Mouse (Mus musculus) MEL (cell line): ENCODE measurements around the gene Zfyve21. TPM values are rescaled to one million over a fixed set of nuclear protein-coding genes. Genes with fewer than 3 reads are reported as not detected.

Experiments used
- DNase-seq: peaks from one replicate; pipeline ENCODE4 v3.0.0; 2011; ENCODE audit warnings: low read depth, low spot score
- H3K27ac ChIP-seq: 2 replicates; pipeline ENCODE4 v1.5.1; 2012; ENCODE audit warnings: low read depth, mild to moderate bottlenecking, control low read depth, low read length, moderate library complexity; ENCODE audit not compliant: control insufficient read depth
- H3K27me3 ChIP-seq, 2 experiments: fragments of 150-350 bp in 1 of 2; sonication (generic) in 1 of 2; 2 replicates each; pipeline ENCODE4 v1.6.1; 2012; ENCODE audit warnings: low read length in 2 of 2, mild to moderate bottlenecking in 2 of 2, improper control_type of control experiment in 1 of 2, moderate library complexity in 1 of 2; ENCODE audit not compliant: insufficient read depth in 2 of 2, control insufficient read depth in 1 of 2
- H3K36me3 ChIP-seq, 2 experiments: 2 replicates each; pipeline ENCODE4 v1.6.1; 2012 to 2014; ENCODE audit warnings: low read length in 2 of 2, improper control_type of control experiment in 1 of 2, inconsistent platforms in 1 of 2, mild to moderate bottlenecking in 1 of 2; ENCODE audit not compliant: insufficient read depth in 2 of 2, control insufficient read depth in 1 of 2
- H3K4me1 ChIP-seq, 2 experiments: fragments of 150-350 bp in 1 of 2; sonication (generic) in 1 of 2; 2 replicates each; pipeline ENCODE4 v1.6.1; 2012; ENCODE audit warnings: low read length in 2 of 2, improper control_type of control experiment in 1 of 2, mild to moderate bottlenecking in 1 of 2; ENCODE audit not compliant: insufficient read depth in 2 of 2, control insufficient read depth in 1 of 2
- H3K4me3 ChIP-seq, 2 experiments: fragments of 150-350 bp in 1 of 2; sonication (generic) in 1 of 2; 2 replicates each; pipeline ENCODE4 v1.5.1; 2012; ENCODE audit warnings: low read depth in 2 of 2, low read length in 2 of 2, mild to moderate bottlenecking in 2 of 2, moderate library complexity in 2 of 2, control low read depth in 1 of 2, improper control_type of control experiment in 1 of 2; ENCODE audit not compliant: control insufficient read depth in 1 of 2, insufficient read depth in 1 of 2
- H3K79me2 ChIP-seq: 2 replicates; pipeline ENCODE4 v1.6.1; 2012; ENCODE audit warnings: mild to moderate bottlenecking, low read length, moderate library complexity; ENCODE audit not compliant: control insufficient read depth, poor library complexity, insufficient read depth
- H3K9ac ChIP-seq: 2 replicates; pipeline ENCODE4 v1.6.1; 2012; ENCODE audit warnings: low read depth, mild to moderate bottlenecking, control low read depth, low read length, moderate library complexity; ENCODE audit not compliant: control insufficient read depth, poor library complexity, severe bottlenecking
- H3K9me3 ChIP-seq: fragments of 150-350 bp; sonication (generic); replicated peaks from 2 replicates; pipeline ENCODE4 v1.6.1; 2012; ENCODE audit warnings: mild to moderate bottlenecking, low read length, improper control_type of control experiment, moderate library complexity; ENCODE audit not compliant: insufficient read depth
- CHD1 ChIP-seq: IDR thresholded peaks from 2 replicates; pipeline ENCODE4 v1.6.1; 2012; ENCODE audit warnings: low read depth, mild to moderate bottlenecking, inconsistent platforms, low read length, improper control_type of control experiment
- ETS1 ChIP-seq: IDR thresholded peaks from 2 replicates; pipeline ENCODE4 v1.6.1; 2012; ENCODE audit warnings: low read depth, mild to moderate bottlenecking, inconsistent platforms, low read length, improper control_type of control experiment, moderate library complexity
- HCFC1 ChIP-seq: IDR thresholded peaks from 2 replicates; pipeline ENCODE4 v1.6.1; 2012; ENCODE audit warnings: low read depth, mild to moderate bottlenecking, inconsistent platforms, low read length, improper control_type of control experiment, moderate library complexity
- KAT2A ChIP-seq: conservative IDR thresholded peaks from 2 replicates; pipeline ENCODE4 v1.6.1; 2012; ENCODE audit warnings: low read depth, low read length, improper control_type of control experiment, inconsistent platforms
- MAFK ChIP-seq: IDR thresholded peaks from 2 replicates; pipeline ENCODE4 v1.6.1; 2011; ENCODE audit warnings: low read depth, mild to moderate bottlenecking, low read length, improper control_type of control experiment, borderline replicate concordance
- NELFE ChIP-seq: IDR thresholded peaks from 2 replicates; pipeline ENCODE4 v1.6.1; 2011; ENCODE audit warnings: low read depth, low read length, improper control_type of control experiment
- NRF1 ChIP-seq: IDR thresholded peaks from 2 replicates; pipeline ENCODE4 v1.6.1; 2014; ENCODE audit warnings: low read depth, mild to moderate bottlenecking, inconsistent platforms, low read length, improper control_type of control experiment, moderate library complexity; ENCODE audit not compliant: poor library complexity, insufficient read depth, severe bottlenecking
- POLR2AphosphoS2 ChIP-seq: IDR thresholded peaks from 2 replicates; pipeline ENCODE4 v1.6.1; 2011; ENCODE audit warnings: low read length, improper control_type of control experiment
- RAD21 ChIP-seq: IDR thresholded peaks from 2 replicates; pipeline ENCODE4 v1.6.1; 2011; ENCODE audit warnings: mild to moderate bottlenecking, low read depth, low read length, improper control_type of control experiment
- SIN3A ChIP-seq: IDR thresholded peaks from 2 replicates; pipeline ENCODE4 v1.6.1; 2012; ENCODE audit warnings: low read length, improper control_type of control experiment, inconsistent platforms
- USF2 ChIP-seq, 2 experiments: IDR thresholded peaks; 2 replicates each; pipeline ENCODE4 v1.6.1; 2011 to 2012; ENCODE audit warnings: improper control_type of control experiment in 2 of 2, low read length in 2 of 2, borderline replicate concordance in 1 of 2, inconsistent platforms in 1 of 2, low read depth in 1 of 2, mild to moderate bottlenecking in 1 of 2; ENCODE audit not compliant: insufficient read depth in 1 of 2
- ZC3H11A ChIP-seq: IDR thresholded peaks from 2 replicates; pipeline ENCODE4 v1.6.1; 2012; ENCODE audit warnings: low read depth, mild to moderate bottlenecking, inconsistent platforms, low read length, improper control_type of control experiment
- ZKSCAN1 ChIP-seq: IDR thresholded peaks from 2 replicates; pipeline ENCODE4 v1.6.1; 2012; ENCODE audit warnings: low read depth, mild to moderate bottlenecking, inconsistent platforms, low read length, improper control_type of control experiment, moderate library complexity
- ZMIZ1 ChIP-seq: IDR thresholded peaks from 2 replicates; pipeline ENCODE4 v1.6.1; 2012; ENCODE audit warnings: low read depth, mild to moderate bottlenecking, inconsistent platforms, low read length, improper control_type of control experiment, moderate library complexity
- ZNF384 ChIP-seq: IDR thresholded peaks from 2 replicates; pipeline ENCODE4 v1.6.1; 2012; ENCODE audit warnings: low read depth, mild to moderate bottlenecking, inconsistent platforms, low read length, improper control_type of control experiment
- polyA plus RNA-seq, 2 experiments: library from polyadenylated mRNA; stranded (reverse) in 1 of 2; unstranded in 1 of 2; fragments of >175 nt in 1 of 2; fragments of >200 nt in 1 of 2; gene quantifications; 2 replicates each; pipeline versions ENCODE4 v1.2.1 to v1.2.4; 2012; ENCODE audit warnings: low replicate concordance in 2 of 2, low read depth in 1 of 2; ENCODE audit not compliant: insufficient read length in 2 of 2, insufficient read depth in 1 of 2, missing spikeins in 1 of 2
- total RNA-seq: library from RNA; depleted of rRNA; stranded (reverse); fragments of 300-350 nt; gene quantifications from 2 replicates; pipeline ENCODE4 v1.2.3, GENCODE M21; 2012

The Zfyve21 gene
- total and polyA plus RNA-seq, 3 experiments = 8.1 to 9.1 TPM; not detected in 1

DNA sequence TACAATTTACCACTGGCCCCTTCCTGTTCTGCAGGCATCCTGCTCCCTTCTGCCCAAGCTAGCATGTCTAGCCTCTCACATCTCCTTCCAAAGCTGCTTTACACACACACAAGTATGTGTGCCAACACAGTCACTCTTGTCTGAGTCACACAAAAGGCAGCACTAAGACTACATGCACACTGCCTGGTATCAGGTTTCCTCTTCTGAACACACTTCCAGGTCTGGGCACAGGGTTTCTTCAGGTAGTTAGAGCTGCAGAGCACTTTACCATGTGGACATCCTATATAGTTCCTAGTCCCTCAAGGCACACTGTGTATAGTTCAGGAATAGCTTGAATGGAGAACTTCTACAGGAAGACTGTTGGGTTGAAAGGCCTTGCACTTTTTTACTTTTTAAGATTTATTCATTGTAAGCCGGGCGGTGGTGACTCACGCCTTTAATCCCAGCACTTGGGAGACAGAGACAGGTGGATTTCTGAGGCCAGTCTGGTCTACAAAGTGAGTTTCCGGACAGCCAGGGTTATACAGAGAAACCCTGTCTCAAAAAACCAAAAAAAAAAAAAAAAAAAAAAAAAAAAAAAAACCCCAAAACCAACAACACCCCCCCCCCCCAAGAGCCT lies 50.3 kb downstream of the Zfyve21 start:
- H3K79me2 ChIP-seq = no peaks in the 10 kb centered on the region
- no peak for TF ChIP-seq ZNF384
- no peak for TF ChIP-seq ZKSCAN1
- H3K27me3 ChIP-seq = no peaks in the 10 kb centered on the region
- no peak overlapping the region for H3K4me3 ChIP-seq
- no peaks in the 10 kb centered on the region for H3K4me1 ChIP-seq
- no peak overlapping the region for H3K9ac ChIP-seq
- no peaks in the 10 kb centered on the region for H3K36me3 ChIP-seq
- no peak for DNase-seq
- no peaks in the 10 kb centered on the region for H3K9me3 ChIP-seq
- H3K27ac ChIP-seq = no peak overlapping the region

DNA sequence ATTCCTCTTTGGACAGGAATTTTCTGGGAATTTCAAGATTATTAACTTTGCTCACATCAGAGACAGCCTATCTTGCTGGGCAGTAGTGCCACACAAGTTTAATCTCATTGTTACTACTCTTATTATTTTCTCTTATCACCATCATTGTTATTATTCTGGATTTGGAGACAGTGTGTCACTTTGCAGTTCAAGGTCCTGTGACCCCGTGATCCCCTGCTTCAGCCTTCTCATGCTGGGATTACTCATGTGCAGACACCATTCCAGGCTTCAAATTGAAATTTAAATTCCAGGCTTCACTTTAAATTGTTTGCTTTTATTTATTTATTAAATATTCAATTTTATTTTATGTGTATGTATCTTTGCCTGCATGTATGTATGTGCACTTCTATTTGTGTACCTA lies 55.8 kb downstream of the Zfyve21 start:
- H3K27me3 ChIP-seq = no peaks in the 10 kb centered on the region
- TF ChIP-seq MAFK (no peak), NRF1 (no peak), USF2 (IDR thresholded peaks at IDR 0.05; ENCODE audit: borderline replicate concordance in 1 of 2, insufficient read depth in 1 of 2, low read depth in 1 of 2, low read length in 2 of 2) (no peak), RAD21 (no peak), NELFE (no peak), POLR2AphosphoS2 (no peak), ZMIZ1 (no peak), ZKSCAN1 (no peak), HCFC1 (no peak), SIN3A (no peak), ZC3H11A (no peak), ETS1 (no peak), KAT2A (no peak), CHD1 (no peak)
- no peak overlapping the region for H3K9ac ChIP-seq
- no peak overlapping the region for H3K4me3 ChIP-seq
- no peak overlapping the region for H3K27ac ChIP-seq
- peaks cover 0 to 6% of the 10 kb centered on the region in 2 experiments; a peak in 1 of 4 replicates for H3K4me1 ChIP-seq
- H3K9me3 ChIP-seq = no peaks in the 10 kb centered on the region
- no peaks in the 10 kb centered on the region for H3K79me2 ChIP-seq
- peaks cover 0 to 4% of the 10 kb centered on the region in 2 experiments; a peak in 2 of 4 replicates for H3K36me3 ChIP-seq
- no peak for DNase-seq
